Mouse (Mus musculus): ENCODE data around the gene Ttll5. TPM values are rescaled to one million over a fixed set of nuclear protein-coding genes. Genes with fewer than 3 reads are reported as not detected.

Gene Ttll5
- polyA plus RNA-seq, 1 experiment: 230 TPM

- H3K27me3 ChIP-seq (ENCODE audit: control insufficient read depth, insufficient read depth, low read length): no peaks in the 10 kb centered on the region
- no peak for TF ChIP-seq POLR2A (IDR thresholded peaks at IDR 0.05; ENCODE audit: control insufficient read depth, low read depth, low read length)
- no peak for TF ChIP-seq CTCF (IDR thresholded peaks at IDR 0.05; ENCODE audit: control insufficient read depth, insufficient read depth, insufficient replicate concordance, low read depth, low read length)
- no peak overlapping the region for H3K4me3 ChIP-seq (ENCODE audit: control insufficient read depth, low read depth, low read length)
- no peak overlapping the region for H3K27ac ChIP-seq (ENCODE audit: control insufficient read depth, insufficient read depth, low read depth, low read length)
- H3K36me3 ChIP-seq (ENCODE audit: control insufficient read depth, insufficient read depth, low read length): no peaks in the 10 kb centered on the region
- no peaks in the 10 kb centered on the region for H3K4me1 ChIP-seq (ENCODE audit: control insufficient read depth, insufficient read depth, low read length)
Observed at GRCm38 (mm10) chr12:86109531-86109930, 285.1 kb downstream of the Ttll5 start.

- no peaks in the 10 kb centered on the region for H3K36me3 ChIP-seq (ENCODE audit: control insufficient read depth, insufficient read depth, low read length)
- TF ChIP-seq POLR2A (IDR thresholded peaks at IDR 0.05; ENCODE audit: control insufficient read depth, low read depth, low read length) (no peak), CTCF (IDR thresholded peaks at IDR 0.05; ENCODE audit: control insufficient read depth, insufficient read depth, insufficient replicate concordance, low read depth, low read length) (no peak)
- H3K27ac ChIP-seq (ENCODE audit: control insufficient read depth, insufficient read depth, low read depth, low read length): no peak overlapping the region
- no peak overlapping the region for H3K4me3 ChIP-seq (ENCODE audit: control insufficient read depth, low read depth, low read length)
- H3K4me1 ChIP-seq (ENCODE audit: control insufficient read depth, insufficient read depth, low read length): no peaks in the 10 kb centered on the region
- no peaks in the 10 kb centered on the region for H3K27me3 ChIP-seq (ENCODE audit: control insufficient read depth, insufficient read depth, low read length)
Observed at GRCm38 (mm10) chr12:86110637-86111036, 286.2 kb downstream of the Ttll5 start.

Other genes with a start within 250 kb of the Ttll5 start
- 0.81 and 0.91 TPM in 2 replicates for gene Jdp2, start 225.6 kb upstream of the Ttll5 start, polyA plus RNA-seq (2012; rRNA removed)
- 0.59 and 1.1 TPM in 2 replicates for gene Batf, start 138.0 kb upstream of the Ttll5 start, polyA plus RNA-seq (2012; rRNA removed)
- gene Flvcr2, start 78.1 kb upstream of the Ttll5 start, polyA plus RNA-seq (2012; rRNA removed): 55.7 and 59.5 TPM in 2 replicates
- gene Erg28, start 109 bp upstream of the Ttll5 start, polyA plus RNA-seq (2012; rRNA removed): 17.3 and 21.0 TPM in 2 replicates